Mouse (Mus musculus) midbrain, embryonic 16.5 days (tissue): Measurements from ENCODE around the gene Mycbpap. TPM values are rescaled to one million over a fixed set of nuclear protein-coding genes. Genes with fewer than 3 reads are reported as not detected.

ENCODE experiments used
- ATAC-seq: fragments of 200-750 bp; cut with Nextera tagmentation; 2 replicates; pipeline ENCODE4 v1.8.0; 2017; ENCODE audit warnings: moderate TSS enrichment
- H3K27ac ChIP-seq: fragments of 300-500 bp; sonication (generic); 2 replicates; pipeline ENCODE4 v1.5.1; 2014; ENCODE audit warnings: mild to moderate bottlenecking, low read length, mixed read lengths
- H3K27me3 ChIP-seq: fragments of 300-500 bp; sonication (generic); 2 replicates; pipeline ENCODE4 v1.6.1; 2014; ENCODE audit warnings: low read depth, low read length, mixed read lengths; ENCODE audit not compliant: control insufficient read depth, insufficient read depth
- H3K36me3 ChIP-seq: fragments of 300-500 bp; sonication (generic); 2 replicates; pipeline ENCODE4 v1.6.1; 2014; ENCODE audit warnings: mild to moderate bottlenecking, low read length, moderate library complexity, mixed read lengths; ENCODE audit not compliant: control insufficient read depth, insufficient read depth
- H3K4me1 ChIP-seq: fragments of 300-500 bp; sonication (generic); 2 replicates; pipeline ENCODE4 v1.6.1; 2014; ENCODE audit warnings: mild to moderate bottlenecking, low read length, mixed read lengths; ENCODE audit not compliant: control insufficient read depth, insufficient read depth
- H3K4me2 ChIP-seq: fragments of 300-500 bp; sonication (generic); 2 replicates; pipeline ENCODE4 v1.6.1; 2014; ENCODE audit warnings: mild to moderate bottlenecking, low read length, mixed read lengths
- H3K4me3 ChIP-seq: fragments of 300-500 bp; sonication (generic); 2 replicates; pipeline ENCODE4 v1.5.1; 2014; ENCODE audit warnings: low read depth, mild to moderate bottlenecking, low read length, moderate library complexity, mixed read lengths
- H3K9ac ChIP-seq: fragments of 300-500 bp; sonication (generic); 2 replicates; pipeline ENCODE4 v1.6.1; 2014; ENCODE audit warnings: low read depth, low read length, mixed read lengths
- H3K9me3 ChIP-seq: fragments of 300-500 bp; sonication (generic); replicated peaks from 2 replicates; pipeline ENCODE4 v1.6.1; 2014; ENCODE audit warnings: mild to moderate bottlenecking, low read length, mixed read lengths; ENCODE audit not compliant: control insufficient read depth, poor library complexity, severe bottlenecking
- WGBS: fragments of 180-500 bp; shearing (Covaris S2); extraction: QIAGEN DNeasy Blood & Tissue Kit; methylation state at CpG from one replicate; pipeline ENCODE4 v1.1.7; 2014; 5-methylcytosine and 5-hydroxymethylcytosine counted together
- polyA plus RNA-seq: library from polyadenylated mRNA; unstranded; fragments of >200 nt; fragmentation: Nextera tagmentation; extraction: Ambion mirVana; gene quantifications from 2 replicates; pipeline ENCODE4 v1.2.1, GENCODE M21; 2015

Gene Mycbpap
- polyA plus RNA-seq, 1 experiment from 2014 or later: 5.6 TPM

DNA sequence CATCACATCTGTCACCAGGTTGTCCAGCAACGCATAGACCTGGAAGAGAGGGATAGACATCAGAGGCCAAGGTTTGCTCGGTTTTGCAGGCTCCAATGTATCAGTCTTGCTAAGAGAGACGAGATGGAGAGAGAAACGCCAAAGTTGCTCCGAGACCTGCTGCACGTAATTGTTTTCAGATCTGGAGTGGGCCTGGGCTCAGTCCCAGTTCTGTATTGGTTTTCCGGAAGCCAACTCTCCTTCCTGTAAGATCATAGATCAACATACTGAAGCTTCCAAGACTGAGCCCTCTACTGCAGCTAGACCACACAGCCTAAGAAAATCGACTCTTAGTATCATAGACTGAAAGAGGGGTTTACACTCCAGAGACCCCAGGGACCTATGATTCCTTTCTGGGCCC lies 20.1 kb downstream of the Mycbpap start:
- H3K4me3 ChIP-seq: no peak overlapping the region
- H3K27ac ChIP-seq: no peak overlapping the region
- no peaks in the 10 kb centered on the region for H3K9me3 ChIP-seq
- H3K36me3 ChIP-seq: no peaks in the 10 kb centered on the region
- no peak overlapping the region for H3K4me2 ChIP-seq
- 91% methylated on average over 8 of the region's 8 CpGs for WGBS
- peaks cover 17% of the 10 kb centered on the region for H3K4me1 ChIP-seq
- H3K27me3 ChIP-seq: peaks cover 5% of the 10 kb centered on the region; the same call in 1 of the 2 replicates
- no peak for ATAC-seq
- H3K9ac ChIP-seq: no peak overlapping the region

DNA sequence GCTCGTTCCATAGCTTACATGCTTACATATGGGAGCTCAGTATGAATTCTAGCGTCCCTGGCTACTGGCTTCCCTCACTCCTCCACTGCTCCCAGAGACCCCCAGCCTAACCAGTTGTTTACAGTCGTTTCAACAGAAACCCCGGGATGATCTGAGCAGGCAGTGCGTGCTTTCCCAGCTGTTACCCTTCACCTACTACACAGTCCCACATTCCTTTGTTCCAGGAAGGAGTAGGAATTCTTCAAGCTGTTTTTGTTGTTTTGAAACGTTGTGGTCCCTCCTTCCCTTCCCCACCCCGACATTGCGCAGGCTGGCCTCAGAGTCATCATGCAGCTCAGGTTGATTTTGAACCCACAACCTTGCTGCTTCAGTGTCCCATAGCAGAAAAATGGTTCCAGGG lies 21.2 kb downstream of the Mycbpap start:
- Histone ChIP-seq H3K36me3 (no peaks in the 10 kb centered on the region), H3K9ac (no peak overlapping the region), H3K4me2 (no peak overlapping the region), H3K4me1 (peaks cover 17% of the 10 kb centered on the region), H3K4me3 (no peak overlapping the region), H3K9me3 (no peaks in the 10 kb centered on the region), H3K27ac (no peak overlapping the region), H3K27me3 (peaks cover 5% of the 10 kb centered on the region; the same call in 1 of the 2 replicates)
- whole genome bisulfite sequencing: 31% methylated on average over 8 of the region's 8 CpGs
- ATAC-seq: no peak

DNA sequence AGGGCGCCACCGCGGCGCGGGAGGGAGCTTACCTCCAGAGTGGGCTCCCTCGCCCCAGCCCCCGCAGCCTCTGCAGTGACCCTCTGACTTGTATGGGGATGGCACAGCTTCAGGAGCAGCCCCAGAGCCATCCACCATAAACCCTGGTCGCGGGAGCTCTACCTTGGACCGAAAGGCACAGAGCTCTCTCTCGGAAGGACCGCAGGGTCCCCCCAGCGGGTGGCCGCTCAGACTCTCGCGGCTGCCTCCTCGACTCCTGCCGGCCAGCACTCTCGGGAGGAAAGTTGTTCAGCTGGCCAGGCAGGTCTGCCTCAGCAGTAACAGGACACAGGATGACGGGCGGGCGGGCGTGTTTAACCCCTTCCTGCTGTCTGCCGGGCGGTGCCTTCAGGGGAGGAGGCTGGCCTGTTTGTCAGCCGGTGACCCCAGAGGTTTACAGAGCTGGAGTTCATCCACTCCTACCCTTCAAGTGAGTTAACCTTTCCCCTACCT lies 21.8 kb downstream of the Mycbpap start, which contains the start of gene Epn3:
Gene Epn3 (minus strand): TSS at position 314 of the 492 bp plus-strand sequence.
- H3K9me3 ChIP-seq: no peaks in the 10 kb centered on the region
- H3K9ac ChIP-seq: peak within 1 kb of the TSS; percentile 53
- H3K4me3 ChIP-seq: peak within 1 kb of the TSS; percentile 25
- under 1% methylated on average over 21 of the region's 26 CpGs for WGBS
- no peaks in the 10 kb centered on the region for H3K36me3 ChIP-seq
- H3K4me2 ChIP-seq: peak within 1 kb of the TSS; percentile 55
- peaks cover 17% of the 10 kb centered on the region for H3K4me1 ChIP-seq
- no peak within 1 kb of the TSS for H3K27ac ChIP-seq
- peak; percentile 40; the same call in 1 of the 2 replicates for ATAC-seq
- H3K27me3 ChIP-seq: peaks cover 5% of the 10 kb centered on the region; the same call in 1 of the 2 replicates

DNA sequence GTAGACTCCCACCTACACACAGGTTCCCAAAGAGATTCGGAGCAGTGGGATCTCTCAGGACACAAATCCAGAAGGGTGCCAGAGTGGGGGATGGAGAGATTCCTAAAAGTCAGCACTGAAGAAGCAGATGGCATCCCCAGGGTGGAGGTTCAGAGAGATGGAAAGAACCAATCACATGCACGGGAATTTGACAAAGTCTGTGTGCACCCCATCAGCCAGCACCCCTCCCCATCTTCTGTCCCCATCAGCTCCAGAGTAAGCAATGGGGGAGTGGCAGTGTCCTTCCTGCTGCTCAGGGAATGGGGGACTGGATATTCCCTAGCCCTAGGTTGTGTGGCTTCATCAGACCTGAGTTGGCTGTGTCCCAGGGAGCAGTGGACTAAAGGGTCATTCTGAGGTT lies 22.5 kb downstream of the Mycbpap start:
- ATAC-seq: no peak
- Histone ChIP-seq H3K27ac (no peak overlapping the region), H3K36me3 (no peaks in the 10 kb centered on the region), H3K4me2 (peak overlapping the region; percentile 28), H3K27me3 (peaks cover 5% of the 10 kb centered on the region; the same call in 1 of the 2 replicates), H3K4me3 (no peak overlapping the region), H3K9ac (no peak overlapping the region), H3K4me1 (peaks cover 17% of the 10 kb centered on the region), H3K9me3 (no peaks in the 10 kb centered on the region)
- 9% methylated on average over 2 of the region's 2 CpGs for WGBS

DNA sequence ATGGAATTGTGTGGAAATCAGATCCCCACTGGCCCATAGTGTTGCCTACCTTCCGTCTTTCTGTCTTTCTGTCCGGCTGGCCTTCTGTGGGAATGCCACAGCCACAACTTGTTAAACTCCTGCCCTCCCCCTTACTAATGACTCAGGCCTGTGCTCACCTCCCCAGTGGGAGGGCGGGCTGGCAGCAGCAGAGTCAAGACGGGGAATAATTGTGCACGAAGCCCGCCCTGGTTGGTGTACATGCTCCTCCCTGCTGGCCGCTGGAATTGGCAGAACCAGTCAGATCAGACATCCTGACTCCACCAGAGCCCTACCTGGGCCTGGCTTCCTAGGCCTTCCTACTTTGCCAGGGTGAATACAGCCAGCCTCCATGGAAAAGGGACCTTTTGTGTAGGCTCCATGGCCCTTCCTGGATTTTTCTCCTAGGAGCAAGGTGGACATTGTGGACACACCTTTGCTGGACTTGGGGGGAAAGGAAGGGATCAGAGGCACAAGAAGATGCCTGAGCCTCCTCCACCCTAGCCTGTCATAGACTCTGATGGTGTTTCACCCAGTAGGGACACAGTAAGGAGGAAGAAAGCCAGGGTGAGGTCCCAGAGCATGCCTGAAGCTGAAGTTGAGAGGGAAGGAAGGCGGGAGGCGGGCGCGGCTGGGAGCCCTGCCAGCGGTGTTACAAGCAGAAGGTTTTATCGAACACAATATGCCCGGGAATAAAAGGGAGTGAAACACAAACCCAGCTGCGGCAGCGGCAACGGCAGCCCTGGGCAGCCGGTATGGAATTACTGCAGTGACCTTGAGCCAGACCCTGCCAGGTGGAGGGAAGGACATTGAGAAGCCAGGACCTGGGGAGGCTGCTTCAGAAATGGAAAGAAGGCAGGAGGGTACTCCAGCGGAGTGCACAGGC lies 23.2 kb downstream of the Mycbpap start:
- peaks cover 17% of the 10 kb centered on the region for H3K4me1 ChIP-seq
- peak overlapping the region; percentile 28 for H3K4me2 ChIP-seq
- H3K9me3 ChIP-seq: no peaks in the 10 kb centered on the region
- H3K4me3 ChIP-seq: no peak overlapping the region
- WGBS: 22% methylated on average over 19 of the region's 19 CpGs
- no peak for ATAC-seq
- H3K9ac ChIP-seq: no peak overlapping the region
- H3K27ac ChIP-seq: no peak overlapping the region
- H3K27me3 ChIP-seq: peaks cover 5% of the 10 kb centered on the region; the same call in 1 of the 2 replicates
- no peaks in the 10 kb centered on the region for H3K36me3 ChIP-seq

DNA sequence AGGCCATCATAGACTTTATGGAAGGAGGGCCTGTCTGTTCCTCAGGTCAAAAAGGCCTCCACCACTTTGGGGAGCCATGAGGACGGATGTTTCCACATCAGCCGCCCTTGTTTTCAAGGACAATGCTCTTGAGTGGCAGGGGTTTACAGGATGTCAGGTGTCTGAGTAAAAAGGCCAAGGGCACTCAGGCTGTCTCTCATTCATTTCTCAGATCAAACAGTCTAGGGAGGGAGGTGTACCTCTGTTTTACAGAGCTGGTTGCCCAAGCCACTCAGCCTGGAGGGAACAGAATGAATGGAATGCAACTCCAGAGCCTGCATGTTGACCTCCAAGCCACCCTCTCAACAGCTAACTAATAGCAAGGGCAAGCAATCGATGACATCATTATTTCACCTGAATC lies 26.1 kb downstream of the Mycbpap start:
- no peak overlapping the region for H3K4me3 ChIP-seq
- H3K4me1 ChIP-seq: peaks cover 24% of the 10 kb centered on the region
- 68% methylated on average over 3 of the region's 3 CpGs for WGBS
- H3K9me3 ChIP-seq: no peaks in the 10 kb centered on the region
- no peak overlapping the region for H3K27ac ChIP-seq
- ATAC-seq: no peak
- H3K27me3 ChIP-seq: peaks cover 14% of the 10 kb centered on the region
- H3K36me3 ChIP-seq: no peaks in the 10 kb centered on the region
- no peak overlapping the region for H3K9ac ChIP-seq
- H3K4me2 ChIP-seq: no peak overlapping the region

DNA sequence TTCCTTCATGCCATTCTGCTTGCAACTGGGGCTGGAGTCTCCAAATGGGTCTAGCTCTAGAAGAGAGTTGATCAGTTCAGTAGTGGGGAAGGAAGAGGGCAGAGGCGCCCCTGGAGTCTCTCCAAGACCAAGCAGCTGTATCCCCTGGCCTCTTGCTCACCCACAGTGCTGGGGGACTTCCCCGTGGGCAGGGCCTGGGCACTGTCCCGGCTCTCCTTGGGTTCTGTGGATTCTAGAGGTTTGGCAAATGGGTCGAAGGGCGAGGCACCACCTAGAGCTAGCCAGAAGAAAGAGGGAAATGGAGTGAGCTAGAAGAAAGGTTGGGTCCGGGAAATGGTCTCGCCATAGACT lies 29.8 kb downstream of the Mycbpap start:
- H3K27ac ChIP-seq: no peak overlapping the region
- H3K27me3 ChIP-seq: peaks cover 9% of the 10 kb centered on the region
- H3K9me3 ChIP-seq: no peaks in the 10 kb centered on the region
- H3K4me2 ChIP-seq: peak overlapping the region; percentile 75
- H3K9ac ChIP-seq: peak overlapping the region; percentile 82; the same call in 1 of the 2 replicates
- ATAC-seq: 0 out of 2 replicates have a peak, but pooled peaks have one; percentile 5
- peaks cover 7% of the 10 kb centered on the region; the same call in 1 of the 2 replicates for H3K4me1 ChIP-seq
- H3K36me3 ChIP-seq: no peaks in the 10 kb centered on the region
- 63% methylated on average over 7 of the region's 7 CpGs for WGBS
- H3K4me3 ChIP-seq: peak overlapping the region; percentile 58

DNA sequence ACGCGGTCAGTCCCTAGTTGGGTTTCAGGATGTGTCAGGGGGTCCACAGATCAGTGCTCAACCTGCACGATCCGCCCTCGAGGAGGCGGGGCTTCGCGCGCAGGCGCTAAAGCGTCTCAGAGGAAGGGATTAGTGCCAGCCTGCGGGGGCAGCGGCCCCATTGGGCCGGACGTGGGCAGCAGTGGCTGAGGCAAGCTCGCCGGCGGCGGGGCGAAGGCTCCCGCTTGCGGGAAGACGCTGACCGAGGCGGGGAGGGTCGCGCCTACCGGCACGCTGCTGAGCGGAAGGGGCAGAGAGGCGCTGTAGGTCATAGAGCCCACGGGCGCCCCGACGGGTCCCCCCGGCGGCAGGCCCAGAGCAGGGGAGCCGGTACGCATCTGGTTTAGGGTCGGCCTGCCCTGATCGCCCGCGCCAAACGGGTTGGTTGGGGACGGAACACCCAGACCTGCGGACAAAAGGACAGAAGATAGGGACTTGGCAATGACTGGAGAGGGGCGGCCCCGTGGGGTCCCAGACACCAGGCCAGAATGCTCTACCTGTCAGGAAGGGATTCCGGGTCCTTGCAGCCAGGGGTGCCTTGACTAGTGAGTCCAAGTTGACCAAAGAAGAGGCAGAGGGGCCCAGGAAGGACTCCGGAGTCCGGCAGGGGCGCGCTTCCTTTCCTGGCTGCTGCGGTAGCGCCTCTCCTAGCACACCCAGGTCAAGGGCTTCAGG lies 30.4 kb downstream of the Mycbpap start:
- peaks cover 7% of the 10 kb centered on the region; the same call in 1 of the 2 replicates for H3K4me1 ChIP-seq
- peak; percentile 86 for ATAC-seq
- H3K36me3 ChIP-seq: no peaks in the 10 kb centered on the region
- H3K9ac ChIP-seq: peak overlapping the region; percentile 82
- peaks cover 9% of the 10 kb centered on the region for H3K27me3 ChIP-seq
- WGBS: 5% methylated on average over 50 of the region's 55 CpGs
- H3K27ac ChIP-seq: no peak overlapping the region; the same call in 1 of the 2 replicates
- H3K9me3 ChIP-seq: no peaks in the 10 kb centered on the region
- H3K4me2 ChIP-seq: peak overlapping the region; percentile 75
- peak overlapping the region; percentile 58 for H3K4me3 ChIP-seq
